Mouse (Mus musculus): ENCODE results near the gene Vmn2r65. TPM values are rescaled to one million over a fixed set of nuclear protein-coding genes. Genes with fewer than 3 reads are reported as not detected.

Vmn2r65 gene
- not detected in 2 replicates for polyA plus RNA-seq (2015; fragmentation: Nextera tagmentation; extraction: Ambion mirVana)

- Histone ChIP-seq H3K36me3 (no peaks in the 10 kb centered on the region), H3K4me1 (no peaks in the 10 kb centered on the region), H3K27me3 (replicated peaks) (no peaks in the 10 kb centered on the region), H3K9ac (no peak within 1 kb of the TSS), H3K9me3 (no peaks in the 10 kb centered on the region), H3K4me2 (no peak within 1 kb of the TSS), H3K4me3 (replicated peaks) (no peak within 1 kb of the TSS), H3K27ac (no peak within 1 kb of the TSS)
- 53% methylated on average over 1 of the region's 1 CpGs for WGBS
- ATAC-seq (ENCODE audit: insufficient read depth, low FRiP score, low read depth) = no peak
Observed at GRCm38 (mm10) chr7:84964015-84964414, at the start of gene Vmn2r65. Gene Vmn2r65, minus strand, starts transcription at chr7:84964115.

DNA sequence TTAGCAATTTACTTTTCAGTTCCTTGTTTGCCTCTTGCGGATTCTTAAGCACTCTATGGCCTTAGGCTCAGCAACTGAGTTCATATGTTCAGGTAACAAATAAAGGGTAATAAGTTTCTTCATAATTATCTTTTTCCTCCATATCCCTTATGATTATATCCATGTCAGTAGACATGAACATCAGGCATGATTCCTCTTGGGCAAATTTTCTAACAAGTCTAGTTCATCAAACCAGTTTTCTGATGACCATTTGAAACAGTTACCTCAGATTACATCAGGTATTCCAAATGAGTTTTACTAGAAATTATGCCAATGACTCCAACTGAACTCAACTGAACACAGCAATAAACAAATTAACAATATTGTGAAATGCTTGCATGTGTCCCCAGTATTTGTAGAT, 48.3 kb upstream of the Vmn2r65 start, which contains the start of gene Vmn2r66:
Gene Vmn2r66, minus strand, starts transcription at position 101 of the 400 bp plus-strand sequence.
- no peaks in the 10 kb centered on the region for H3K27me3 ChIP-seq (replicated peaks)
- ATAC-seq (ENCODE audit: insufficient read depth, low FRiP score, low read depth) = no peak
- H3K27ac ChIP-seq = no peak within 1 kb of the TSS
- H3K9me3 ChIP-seq = no peaks in the 10 kb centered on the region
- H3K4me1 ChIP-seq = no peaks in the 10 kb centered on the region
- H3K4me2 ChIP-seq = no peak within 1 kb of the TSS
- no peaks in the 10 kb centered on the region for H3K36me3 ChIP-seq
- no peak within 1 kb of the TSS for H3K4me3 ChIP-seq (replicated peaks)
- H3K9ac ChIP-seq = no peak within 1 kb of the TSS
- 81% methylated on average over 1 of the region's 1 CpGs for WGBS

DNA sequence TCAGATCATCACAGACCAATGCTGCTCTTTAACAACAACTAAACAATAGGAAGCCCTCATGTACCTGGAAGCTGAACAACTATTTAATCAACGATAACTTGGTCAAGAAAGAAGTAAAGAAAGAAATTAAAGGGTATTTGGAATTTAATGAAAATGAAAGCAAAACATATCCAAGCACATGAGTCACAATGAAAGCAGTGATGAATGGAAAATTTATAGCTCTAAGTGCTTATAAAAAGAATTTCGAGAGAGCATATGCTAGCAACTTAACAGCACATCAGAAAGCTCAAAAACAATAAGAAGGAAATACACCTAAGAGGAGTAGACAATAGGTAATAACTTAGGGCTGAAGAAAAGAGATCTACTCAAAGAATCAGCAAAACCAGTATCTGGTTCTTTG, 32.8 kb upstream of the Vmn2r65 start:
- no peak for ATAC-seq (ENCODE audit: insufficient read depth, low FRiP score, low read depth)
- Histone ChIP-seq H3K9me3 (no peaks in the 10 kb centered on the region), H3K4me3 (replicated peaks) (no peak overlapping the region), H3K27ac (no peak overlapping the region), H3K9ac (no peak overlapping the region), H3K36me3 (no peaks in the 10 kb centered on the region), H3K27me3 (replicated peaks) (no peaks in the 10 kb centered on the region), H3K4me2 (no peak overlapping the region), H3K4me1 (no peaks in the 10 kb centered on the region)
- WGBS = 61% methylated on average over 2 of the region's 2 CpGs

Other genes with a start within 250 kb of the Vmn2r65 start
- not detected in 2 replicates for gene Olfr291, start 110.6 kb downstream of the Vmn2r65 start, polyA plus RNA-seq (2015; fragmentation: Nextera tagmentation; extraction: Ambion mirVana)
- gene Vmn2r66, start 48.2 kb upstream of the Vmn2r65 start, polyA plus RNA-seq (2015; fragmentation: Nextera tagmentation; extraction: Ambion mirVana) = not detected in 2 replicates
- not detected in 2 replicates for gene Vmn2r67, start 191.9 kb upstream of the Vmn2r65 start, polyA plus RNA-seq (2015; fragmentation: Nextera tagmentation; extraction: Ambion mirVana)